Mouse (Mus musculus) lung, adult 2 months (tissue): ENCODE measurements at regions not wholly inside any gene's neighbourhood (a gene's known extent, or its start where the extent isn't known, plus 50 kb on each side); places are given as distances from the start of the nearest gene placed in this dataset.

Source experiments
- CTCF ChIP-seq: fragments of 200-500 bp; IDR thresholded peaks from 2 replicates; pipeline ENCODE4 v1.5.1; 2011; ENCODE audit warnings: mild to moderate bottlenecking, low read length, control low read depth; ENCODE audit not compliant: insufficient read depth
- POLR2A ChIP-seq: fragments of 200-500 bp; IDR thresholded peaks from 2 replicates; pipeline ENCODE4 v1.6.1; 2011; ENCODE audit warnings: low read depth, mild to moderate bottlenecking, control low read depth, low read length, borderline replicate concordance; ENCODE audit errors: extremely low read depth

DNA sequence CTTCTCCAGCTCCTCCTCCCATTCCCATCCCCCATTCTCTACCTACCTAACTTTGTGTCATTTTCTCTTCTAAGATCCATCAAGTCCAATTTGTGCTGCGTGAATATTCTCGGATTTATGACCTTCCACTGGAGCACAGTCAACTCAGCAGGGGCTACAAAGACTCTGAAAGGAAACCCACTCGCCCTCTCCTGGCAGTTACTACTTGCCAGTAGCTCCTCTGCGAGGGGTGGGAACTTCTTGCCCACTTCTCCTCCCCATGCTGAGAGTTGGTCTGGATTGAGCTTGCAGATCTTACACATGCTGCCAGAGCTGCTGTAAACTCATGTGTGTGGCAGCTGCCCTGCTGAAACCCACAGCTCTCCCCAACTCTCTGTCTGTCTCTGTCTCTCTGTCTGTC, 57.1 kb upstream of the Rad23b start:
- TF ChIP-seq POLR2A (no peak), CTCF (no peak)
